Mouse (Mus musculus) erythroid progenitor cell, adult 5-6 weeks (primary cell): ENCODE measurements around the gene Cpne6. TPM values are rescaled to one million over a fixed set of nuclear protein-coding genes. Genes with fewer than 3 reads are reported as not detected.
A peak's percentile ranks its signal among the peaks of the same experiment; 100 is the strongest.

ENCODE experiments used
- ATAC-seq: replicated peaks from 2 replicates; pipeline ENCODE4 v1.8.0; 2016; ENCODE audit warnings: moderate number of reproducible peaks, mild to moderate bottlenecking, moderate TSS enrichment, inconsistent platforms; ENCODE audit not compliant: poor library complexity, low FRiP score, severe bottlenecking
- total RNA-seq, 2 experiments: library from RNA; stranded (forward) in 1 of 2; stranded (reverse) in 1 of 2; fragments of 150-400 nt in 1 of 2; fragments of 186-747, 209-891 nt in 1 of 2; gene quantifications; 2 replicates each; pipeline versions ENCODE4 v1.2.3 to v1.2.4; 2015 to 2017; ENCODE audit warnings: low replicate concordance in 2 of 2

Cpne6 gene
- total RNA-seq, 2 experiments from 2014 or later = not detected

- peak; percentile 72 for ATAC-seq
These were observed 32.0 kb downstream of the Cpne6 start for GRCm38 (mm10) chr14:55542268-55542667.

DNA sequence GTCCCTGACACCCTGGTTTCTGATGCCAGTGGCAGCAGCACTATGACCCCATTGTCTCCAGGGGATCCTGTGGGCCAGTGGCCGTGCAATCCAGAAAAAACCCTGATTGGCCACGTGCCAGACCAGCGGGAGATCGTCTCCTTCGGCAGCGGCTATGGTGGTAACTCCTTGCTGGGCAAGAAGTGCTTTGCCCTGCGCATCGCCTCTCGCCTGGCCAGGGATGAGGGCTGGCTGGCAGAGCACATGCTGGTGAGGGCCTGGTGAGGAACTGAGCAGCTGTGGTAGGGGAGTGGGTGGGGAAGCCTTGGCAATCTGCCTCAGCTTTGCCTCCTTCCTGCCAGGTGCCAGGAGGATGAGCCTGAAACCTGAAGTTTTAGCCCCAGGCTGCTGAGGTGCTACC is 34.1 kb downstream of the Cpne6 start:
- ATAC-seq = no peak

- no peak for ATAC-seq
These were observed 39.9 kb downstream of the Cpne6 start for GRCm38 (mm10) chr14:55550191-55550590.

GRCm38 (mm10) chr14:55551347-55551746 is 41.1 kb downstream of the Cpne6 start:
- ATAC-seq = no peak

GRCm38 (mm10) chr14:55551794-55552193 is 41.5 kb downstream of the Cpne6 start:
- ATAC-seq = no peak

- ATAC-seq = no peak
These were observed 44.4 kb downstream of the Cpne6 start for GRCm38 (mm10) chr14:55554635-55555034.

DNA sequence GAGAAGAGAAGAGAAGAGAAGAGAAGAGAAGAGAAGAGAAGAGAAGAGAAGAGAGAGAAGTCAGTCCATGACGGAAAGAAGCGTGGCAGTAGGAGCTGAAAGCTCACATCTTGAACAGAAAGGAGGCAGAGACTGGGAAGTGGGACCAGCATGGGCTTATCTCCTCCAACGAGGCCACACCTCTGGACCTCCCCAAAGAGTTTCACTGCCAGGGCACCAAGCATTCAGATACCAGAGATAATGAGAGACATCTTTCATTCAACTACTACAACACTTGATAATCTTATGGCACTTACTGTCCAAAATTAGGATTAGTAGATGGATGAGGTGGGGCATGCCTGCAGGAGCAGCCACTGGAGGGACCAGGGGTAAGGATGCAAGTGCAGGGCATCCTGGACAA is 45.5 kb downstream of the Cpne6 start:
- no peak for ATAC-seq

GRCm38 (mm10) chr14:55557003-55557402 is 46.8 kb downstream of the Cpne6 start:
- ATAC-seq = no peak

DNA sequence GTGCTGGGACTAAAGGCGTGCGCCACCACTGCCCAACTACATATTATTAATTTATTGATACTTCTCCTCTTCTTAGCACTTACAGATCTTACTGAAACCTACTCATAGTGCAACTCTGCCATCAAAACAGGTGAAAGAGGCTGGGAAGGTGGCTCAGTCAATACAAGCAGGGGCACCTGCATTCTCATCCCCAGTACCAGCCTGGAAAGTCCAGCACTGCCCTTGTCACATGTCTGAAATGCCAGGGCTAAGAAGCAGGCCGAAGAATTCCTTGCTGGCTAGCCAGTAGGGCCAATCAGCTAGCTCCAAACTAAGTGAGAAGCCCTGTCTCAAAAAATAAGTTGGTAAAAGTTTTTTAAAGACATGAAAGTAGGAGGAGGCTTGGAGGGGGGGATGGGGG is 47.3 kb downstream of the Cpne6 start:
- no peak for ATAC-seq

DNA sequence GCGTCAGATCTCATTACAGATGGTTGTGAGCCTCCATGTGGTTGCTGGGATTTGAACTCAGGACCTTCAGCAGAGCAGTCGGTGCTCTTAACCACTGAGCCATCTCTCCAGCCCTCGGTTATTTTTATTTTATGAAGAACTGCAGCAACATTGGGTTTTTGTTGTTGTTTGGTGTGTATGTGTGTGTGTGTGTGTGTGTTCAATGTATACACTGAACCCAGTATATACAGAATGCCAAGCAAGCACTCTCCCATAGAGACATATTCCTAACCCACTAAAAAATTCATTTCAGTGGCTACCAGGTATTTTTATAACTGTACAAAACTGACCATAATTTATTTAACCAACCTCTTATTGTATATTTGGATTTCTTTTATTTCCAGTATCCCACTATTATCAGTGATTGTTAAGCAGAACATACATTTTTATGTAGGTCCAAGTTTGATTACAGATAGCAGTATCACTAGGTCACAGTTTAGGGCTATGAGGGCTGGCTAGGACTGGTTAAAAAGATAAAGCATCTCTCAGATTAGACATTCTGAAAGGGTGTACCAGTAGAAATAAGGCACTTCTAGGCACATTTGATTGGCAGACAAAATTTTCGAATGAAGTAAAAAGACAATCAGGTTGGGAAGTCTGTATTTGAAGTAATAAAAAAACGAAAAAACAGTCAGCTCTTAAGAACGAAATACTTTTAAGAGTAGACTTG is 48.6 kb downstream of the Cpne6 start:
- ATAC-seq = 0 out of 2 replicates have a peak, but pooled peaks have one; percentile 19

GRCm38 (mm10) chr14:55559799-55560201 is 49.6 kb downstream of the Cpne6 start, which contains the start of gene Dcaf11:
TSS of gene Dcaf11 (plus strand) at chr14:55560006.
- ATAC-seq = peak; percentile 76

DNA sequence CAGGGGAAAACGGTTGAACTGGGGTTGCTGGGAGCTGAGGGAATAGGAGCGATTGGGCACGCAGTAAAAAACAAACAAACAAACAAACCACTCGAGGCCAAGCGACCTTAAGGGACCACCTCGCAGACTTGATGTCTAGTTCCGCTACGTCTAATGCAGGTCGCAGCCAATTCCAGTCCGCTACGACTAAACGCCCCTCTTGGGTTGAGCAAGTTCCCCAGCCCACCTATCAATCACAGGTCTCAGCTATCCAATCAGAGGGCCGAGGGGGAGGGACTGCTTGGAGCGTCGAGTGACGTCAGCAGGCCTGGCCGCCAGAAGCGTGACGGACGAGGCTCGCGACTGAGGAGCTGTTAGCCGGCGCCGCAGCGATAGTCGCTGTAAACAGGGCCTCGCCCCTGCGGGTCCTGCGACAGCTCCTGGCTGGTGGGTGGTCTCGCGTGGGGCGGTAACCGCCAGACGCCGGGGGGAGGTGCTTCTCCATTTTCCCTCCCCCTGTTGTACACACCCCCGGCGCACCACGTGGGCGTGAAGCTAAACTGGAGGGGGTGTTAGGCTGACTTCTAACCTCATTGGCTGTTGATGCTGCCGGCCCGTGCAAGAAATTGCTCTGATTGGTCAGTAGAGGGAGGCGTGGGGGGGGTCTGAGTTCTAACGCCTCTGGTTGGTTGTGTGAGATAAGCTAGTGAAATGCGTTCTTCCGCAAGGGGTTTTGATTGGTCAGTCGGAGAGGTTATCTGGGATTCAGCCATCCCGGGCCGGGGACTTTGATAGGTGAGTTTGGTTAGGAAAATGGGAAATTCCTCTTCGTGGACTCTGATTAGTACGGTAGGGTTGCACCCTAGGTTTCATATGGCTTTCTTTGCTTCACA is 50.2 kb downstream of the Cpne6 start, which contains the start of gene A730061H03Rik:
TSS of gene A730061H03Rik (minus strand) at position 205 of the 872 bp plus-strand sequence.
- ATAC-seq = peak; percentile 84

DNA sequence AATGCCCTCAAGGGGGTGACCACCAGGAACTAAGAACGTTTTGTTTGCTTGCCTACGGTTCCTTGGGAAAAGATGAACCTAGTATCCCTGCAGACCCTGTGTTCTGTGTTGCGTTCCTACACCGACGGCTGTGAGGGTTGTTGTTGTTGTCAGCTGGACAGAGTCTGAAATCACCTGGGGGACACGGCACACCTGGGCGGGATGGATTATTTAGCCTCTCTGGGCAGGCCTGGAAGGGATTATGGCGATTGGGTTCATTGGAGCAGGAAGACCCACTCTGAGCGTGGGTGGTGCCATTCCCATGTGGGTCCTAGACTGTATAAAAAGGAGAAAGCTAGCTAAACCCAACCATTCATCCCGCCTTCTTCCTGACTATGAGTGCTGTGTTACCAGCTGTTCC is 51.6 kb downstream of the Cpne6 start:
- ATAC-seq = no peak

- ATAC-seq = no peak
These were observed 53.0 kb downstream of the Cpne6 start for GRCm38 (mm10) chr14:55563249-55563648.

DNA sequence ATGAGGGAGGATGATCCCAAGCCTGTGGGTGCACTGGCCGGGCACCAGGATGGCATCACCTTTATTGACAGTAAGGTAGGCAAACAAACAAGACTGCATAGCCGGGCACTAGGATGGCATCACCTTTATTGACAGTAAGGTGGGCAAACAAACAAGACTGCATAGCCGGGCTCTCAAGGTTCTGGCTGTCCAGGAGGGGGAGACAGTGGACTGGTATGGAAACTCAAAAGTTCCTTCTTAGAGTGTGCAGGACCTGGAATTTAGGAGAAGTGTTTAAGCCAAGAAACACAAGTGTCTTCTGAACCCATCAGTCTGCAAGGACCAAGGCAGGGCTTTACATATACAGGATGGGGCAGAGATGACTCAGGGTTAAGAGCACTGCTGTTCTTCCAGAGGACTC is 55.5 kb downstream of the Cpne6 start:
- no peak for ATAC-seq

Other genes with a start within 250 kb of the Cpne6 start
- gene Dhrs4, start 31.7 kb upstream of the Cpne6 start, total RNA-seq (2015; ENCODE audit: low replicate concordance) = 15.5 and 26.4 TPM in 2 replicates
- gene Dhrs4, start 31.7 kb upstream of the Cpne6 start, total RNA-seq (2017; ENCODE audit: low replicate concordance) = 21.8 and 34.7 TPM in 2 replicates
- gene Carmil3, start 19.8 kb upstream of the Cpne6 start, total RNA-seq (2015; ENCODE audit: low replicate concordance) = 0.42 TPM in 1 of 2 replicates, not detected in the other
- 0.13 TPM in 1 of 2 replicates, not detected in the other for gene Carmil3, start 19.8 kb upstream of the Cpne6 start, total RNA-seq (2017; ENCODE audit: low replicate concordance)
- gene Nrl, start 14.5 kb downstream of the Cpne6 start, total RNA-seq (2015; ENCODE audit: low replicate concordance) = 0.84 TPM in 1 of 2 replicates, not detected in the other
- 0.51 and 0.98 TPM in 2 replicates for gene Nrl, start 14.5 kb downstream of the Cpne6 start, total RNA-seq (2017; ENCODE audit: low replicate concordance)
- gene Pck2, start 29.8 kb downstream of the Cpne6 start, total RNA-seq (2015; ENCODE audit: low replicate concordance) = 79.3 and 89.7 TPM in 2 replicates
- gene Pck2, start 29.8 kb downstream of the Cpne6 start, total RNA-seq (2017; ENCODE audit: low replicate concordance) = 112 and 125 TPM in 2 replicates
- 31.0 and 44.0 TPM in 2 replicates for gene Dcaf11, start 49.6 kb downstream of the Cpne6 start, total RNA-seq (2015; ENCODE audit: low replicate concordance)
- gene Dcaf11, start 49.6 kb downstream of the Cpne6 start, total RNA-seq (2017; ENCODE audit: low replicate concordance) = 20.2 and 39.3 TPM in 2 replicates
- gene A730061H03Rik, start 50.0 kb downstream of the Cpne6 start, total RNA-seq (2015; ENCODE audit: low replicate concordance) = 6.5 TPM in 1 of 2 replicates, not detected in the other
- not detected in 2 replicates for gene A730061H03Rik, start 50.0 kb downstream of the Cpne6 start, total RNA-seq (2017; ENCODE audit: low replicate concordance)
- gene Fitm1, start 65.2 kb downstream of the Cpne6 start, total RNA-seq (2015; ENCODE audit: low replicate concordance) = not detected in 2 replicates
- gene Fitm1, start 65.2 kb downstream of the Cpne6 start, total RNA-seq (2017; ENCODE audit: low replicate concordance) = not detected in 2 replicates
- 287 and 391 TPM in 2 replicates for gene Psme1, start 67.7 kb downstream of the Cpne6 start, total RNA-seq (2015; ENCODE audit: low replicate concordance)
- 37.7 and 64.8 TPM in 2 replicates for gene Psme1, start 67.7 kb downstream of the Cpne6 start, total RNA-seq (2017; ENCODE audit: low replicate concordance)
- gene Emc9, start 74.9 kb downstream of the Cpne6 start, total RNA-seq (2015; ENCODE audit: low replicate concordance) = 11.7 and 19.8 TPM in 2 replicates
- gene Emc9, start 74.9 kb downstream of the Cpne6 start, total RNA-seq (2017; ENCODE audit: low replicate concordance) = 3.3 and 14.8 TPM in 2 replicates
- 112 and 141 TPM in 2 replicates for gene Psme2, start 80.7 kb downstream of the Cpne6 start, total RNA-seq (2015; ENCODE audit: low replicate concordance)
- 45.1 and 109 TPM in 2 replicates for gene Psme2, start 80.7 kb downstream of the Cpne6 start, total RNA-seq (2017; ENCODE audit: low replicate concordance)
- 20.2 and 22.2 TPM in 2 replicates for gene Rnf31, start 81.3 kb downstream of the Cpne6 start, total RNA-seq (2015; ENCODE audit: low replicate concordance)
- 31.8 and 34.7 TPM in 2 replicates for gene Rnf31, start 81.3 kb downstream of the Cpne6 start, total RNA-seq (2017; ENCODE audit: low replicate concordance)
- gene Irf9, start 93.1 kb downstream of the Cpne6 start, total RNA-seq (2015; ENCODE audit: low replicate concordance) = 70.8 and 89.0 TPM in 2 replicates
- gene Irf9, start 93.1 kb downstream of the Cpne6 start, total RNA-seq (2017; ENCODE audit: low replicate concordance) = 87.4 and 106 TPM in 2 replicates
- 6.5 TPM in 1 of 2 replicates, not detected in the other for gene Rec8, start 107.6 kb downstream of the Cpne6 start, total RNA-seq (2015; ENCODE audit: low replicate concordance)
- 1.4 and 7.7 TPM in 2 replicates for gene Rec8, start 107.6 kb downstream of the Cpne6 start, total RNA-seq (2017; ENCODE audit: low replicate concordance)
- gene Ipo4, start 125.5 kb downstream of the Cpne6 start, total RNA-seq (2015; ENCODE audit: low replicate concordance) = 29.9 and 46.5 TPM in 2 replicates
- 18.1 and 53.9 TPM in 2 replicates for gene Ipo4, start 125.5 kb downstream of the Cpne6 start, total RNA-seq (2017; ENCODE audit: low replicate concordance)
- gene Gm49378, start 127.5 kb downstream of the Cpne6 start, total RNA-seq (2015; ENCODE audit: low replicate concordance) = 12.3 and 17.2 TPM in 2 replicates
- 3.5 and 7.0 TPM in 2 replicates for gene Gm49378, start 127.5 kb downstream of the Cpne6 start, total RNA-seq (2017; ENCODE audit: low replicate concordance)
- gene Tm9sf1, start 133.4 kb downstream of the Cpne6 start, total RNA-seq (2015; ENCODE audit: low replicate concordance) = 39.8 and 58.4 TPM in 2 replicates
- gene Tm9sf1, start 133.4 kb downstream of the Cpne6 start, total RNA-seq (2017; ENCODE audit: low replicate concordance) = 47.0 and 64.3 TPM in 2 replicates
- gene Tssk4, start 139.7 kb downstream of the Cpne6 start, total RNA-seq (2015; ENCODE audit: low replicate concordance) = 6.5 TPM in 1 of 2 replicates, not detected in the other
- gene Tssk4, start 139.7 kb downstream of the Cpne6 start, total RNA-seq (2017; ENCODE audit: low replicate concordance) = 1.3 and 2.5 TPM in 2 replicates
- 14.3 and 20.5 TPM in 2 replicates for gene Mdp1, start 150.1 kb downstream of the Cpne6 start, total RNA-seq (2015; ENCODE audit: low replicate concordance)
- gene Mdp1, start 150.1 kb downstream of the Cpne6 start, total RNA-seq (2017; ENCODE audit: low replicate concordance) = 2.3 and 14.9 TPM in 2 replicates
- 1.7 and 3.6 TPM in 2 replicates for gene Gmpr2, start 161.5 kb downstream of the Cpne6 start, total RNA-seq (2015; ENCODE audit: low replicate concordance)
- gene Gmpr2, start 161.5 kb downstream of the Cpne6 start, total RNA-seq (2017; ENCODE audit: low replicate concordance) = 9.0 and 14.1 TPM in 2 replicates
- gene Nedd8, start 161.7 kb downstream of the Cpne6 start, total RNA-seq (2015; ENCODE audit: low replicate concordance) = 105 and 189 TPM in 2 replicates
- gene Nedd8, start 161.7 kb downstream of the Cpne6 start, total RNA-seq (2017; ENCODE audit: low replicate concordance) = 102 and 138 TPM in 2 replicates
- 39.6 and 50.7 TPM in 2 replicates for gene Tinf2, start 171.4 kb downstream of the Cpne6 start, total RNA-seq (2015; ENCODE audit: low replicate concordance)
- 31.5 and 57.4 TPM in 2 replicates for gene Tinf2, start 171.4 kb downstream of the Cpne6 start, total RNA-seq (2017; ENCODE audit: low replicate concordance)
- 1.4 and 4.6 TPM in 2 replicates for gene Tgm1, start 203.5 kb downstream of the Cpne6 start, total RNA-seq (2015; ENCODE audit: low replicate concordance)
- 1.8 TPM in 1 of 2 replicates, not detected in the other for gene Tgm1, start 203.5 kb downstream of the Cpne6 start, total RNA-seq (2017; ENCODE audit: low replicate concordance)
- gene Rabggta, start 211.8 kb downstream of the Cpne6 start, total RNA-seq (2015; ENCODE audit: low replicate concordance) = 2.9 and 6.3 TPM in 2 replicates
- 6.0 TPM in 1 of 2 replicates, not detected in the other for gene Rabggta, start 211.8 kb downstream of the Cpne6 start, total RNA-seq (2017; ENCODE audit: low replicate concordance)
- 6.7 and 39.3 TPM in 2 replicates for gene Dhrs1, start 235.2 kb downstream of the Cpne6 start, total RNA-seq (2015; ENCODE audit: low replicate concordance)
- 0.76 and 10.4 TPM in 2 replicates for gene Dhrs1, start 235.2 kb downstream of the Cpne6 start, total RNA-seq (2017; ENCODE audit: low replicate concordance)
- gene Nop9, start 235.2 kb downstream of the Cpne6 start, total RNA-seq (2015; ENCODE audit: low replicate concordance) = 5.9 and 8.6 TPM in 2 replicates
- gene Nop9, start 235.2 kb downstream of the Cpne6 start, total RNA-seq (2017; ENCODE audit: low replicate concordance) = 7.2 and 11.7 TPM in 2 replicates
- gene Cideb, start 248.0 kb downstream of the Cpne6 start, total RNA-seq (2015; ENCODE audit: low replicate concordance) = not detected in 2 replicates
- gene Cideb, start 248.0 kb downstream of the Cpne6 start, total RNA-seq (2017; ENCODE audit: low replicate concordance) = not detected in 2 replicates